Mouse (Mus musculus) hindbrain, embryonic 15.5 days (tissue): ENCODE measurements around the gene Olfr1411. TPM values are rescaled to one million over a fixed set of nuclear protein-coding genes. Genes with fewer than 3 reads are reported as not detected.

Source experiments
- ATAC-seq: fragments of 200-750 bp; cut with Nextera tagmentation; 2 replicates; pipeline ENCODE4 v1.8.0; 2017; ENCODE audit warnings: low read depth, moderate number of reproducible peaks, moderate TSS enrichment; ENCODE audit not compliant: low FRiP score
- H3K27ac ChIP-seq: fragments of 300-500 bp; sonication (generic); replicated peaks from 2 replicates; pipeline ENCODE4 v1.5.1; 2015; ENCODE audit warnings: mild to moderate bottlenecking, inconsistent platforms
- H3K27me3 ChIP-seq: fragments of 300-500 bp; sonication (generic); 2 replicates; pipeline ENCODE4 v1.6.1; 2015; ENCODE audit warnings: control low read depth, inconsistent platforms
- H3K36me3 ChIP-seq: fragments of 300-500 bp; sonication (generic); 2 replicates; pipeline ENCODE4 v1.6.1; 2015; ENCODE audit warnings: control low read depth, inconsistent platforms
- H3K4me1 ChIP-seq: fragments of 300-500 bp; sonication (generic); replicated peaks from 2 replicates; pipeline ENCODE4 v1.6.1; 2015; ENCODE audit warnings: control low read depth, inconsistent platforms
- H3K4me2 ChIP-seq: fragments of 300-500 bp; sonication (generic); 2 replicates; pipeline ENCODE4 v1.6.1; 2015; ENCODE audit warnings: moderate library complexity, mild to moderate bottlenecking, inconsistent platforms
- H3K4me3 ChIP-seq: fragments of 300-500 bp; sonication (generic); 2 replicates; pipeline ENCODE4 v1.5.1; 2015; ENCODE audit warnings: mild to moderate bottlenecking, inconsistent platforms
- H3K9ac ChIP-seq: fragments of 300-500 bp; sonication (generic); 2 replicates; pipeline ENCODE4 v1.6.1; 2015; ENCODE audit warnings: inconsistent platforms
- H3K9me3 ChIP-seq: fragments of 300-500 bp; sonication (generic); 2 replicates; pipeline ENCODE4 v1.6.1; 2016; ENCODE audit warnings: control low read depth, inconsistent platforms
- WGBS: fragments of 180-500 bp; shearing (Covaris S2); methylation state at CpG from one replicate; pipeline ENCODE4 v1.1.7; 2015; 5-methylcytosine and 5-hydroxymethylcytosine counted together
- polyA plus RNA-seq: library from polyadenylated mRNA; unstranded; fragments of >200 nt; fragmentation: Nextera tagmentation; extraction: Ambion mirVana; gene quantifications from 2 replicates; pipeline ENCODE4 v1.2.1, GENCODE M21; 2015

Gene Olfr1411
- polyA plus RNA-seq, 1 experiment from 2014 or later: not detected

DNA sequence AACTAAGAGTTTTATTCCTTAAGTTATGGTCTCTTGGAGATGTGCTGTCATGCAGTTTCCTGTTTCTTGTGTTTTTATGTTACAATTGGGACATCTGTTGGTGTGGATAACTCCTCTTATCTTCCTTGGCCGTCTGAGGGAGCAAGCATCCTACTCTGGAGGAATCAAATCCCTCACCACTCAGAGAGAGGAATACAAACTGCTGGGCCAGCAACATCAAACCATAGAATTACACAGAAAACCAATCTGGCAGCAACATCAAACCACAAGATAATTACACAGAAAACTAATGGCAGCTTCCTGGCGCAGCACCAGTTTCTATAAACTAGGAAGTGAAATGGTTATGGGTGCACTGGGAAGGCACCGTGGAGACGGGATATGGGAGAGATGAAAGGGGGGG is 34.0 kb downstream of the Olfr1411 start:
- Histone ChIP-seq H3K36me3 (no peaks in the 10 kb centered on the region), H3K4me3 (no peak overlapping the region), H3K27me3 (no peaks in the 10 kb centered on the region), H3K27ac (no peak overlapping the region), H3K9me3 (no peaks in the 10 kb centered on the region), H3K4me1 (no peaks in the 10 kb centered on the region), H3K4me2 (no peak overlapping the region), H3K9ac (no peak overlapping the region)
- 54% methylated on average over 4 of the region's 4 CpGs for WGBS
- no peak for ATAC-seq

DNA sequence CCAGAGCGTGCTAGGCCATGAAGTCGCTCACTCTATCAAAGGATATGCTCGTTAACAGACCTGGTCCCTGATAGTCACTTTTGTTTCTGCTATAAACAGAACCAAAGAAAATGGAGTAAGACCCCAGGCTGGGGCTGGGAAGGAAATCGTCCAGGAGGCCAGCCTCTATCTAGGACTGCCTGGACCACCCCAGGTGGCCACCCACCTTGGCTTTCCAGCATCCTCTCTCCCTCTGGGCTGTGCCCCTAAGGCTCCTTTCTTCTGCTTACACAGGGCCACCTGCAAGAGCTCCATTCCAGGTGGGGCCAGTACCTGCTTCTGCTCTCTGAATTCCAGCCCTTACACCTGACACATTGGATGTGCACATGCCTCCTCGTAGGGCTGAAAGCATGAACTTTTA is 38.0 kb downstream of the Olfr1411 start:
- H3K9me3 ChIP-seq: no peaks in the 10 kb centered on the region
- ATAC-seq: no peak
- no peak overlapping the region for H3K9ac ChIP-seq
- H3K4me1 ChIP-seq: peaks cover 5% of the 10 kb centered on the region
- H3K27me3 ChIP-seq: no peaks in the 10 kb centered on the region
- WGBS: 81% methylated on average over 5 of the region's 5 CpGs
- H3K27ac ChIP-seq: no peak overlapping the region
- H3K4me3 ChIP-seq: no peak overlapping the region
- H3K4me2 ChIP-seq: no peak overlapping the region
- peaks cover 12% of the 10 kb centered on the region; the same call in 1 of the 2 replicates for H3K36me3 ChIP-seq

GRCm38 (mm10) chr1:92632948-92633347 is 38.7 kb downstream of the Olfr1411 start:
- ATAC-seq: no peak
- H3K9me3 ChIP-seq: no peaks in the 10 kb centered on the region
- peaks cover 5% of the 10 kb centered on the region for H3K4me1 ChIP-seq
- H3K4me2 ChIP-seq: no peak overlapping the region
- no peaks in the 10 kb centered on the region for H3K27me3 ChIP-seq
- H3K9ac ChIP-seq: no peak overlapping the region
- no peak overlapping the region for H3K4me3 ChIP-seq
- H3K27ac ChIP-seq: no peak overlapping the region
- 70% methylated on average over 6 of the region's 6 CpGs for WGBS
- H3K36me3 ChIP-seq: peaks cover 16% of the 10 kb centered on the region; the same call in 1 of the 2 replicates

GRCm38 (mm10) chr1:92633726-92634125 is 39.5 kb downstream of the Olfr1411 start:
- no peak overlapping the region for H3K4me2 ChIP-seq
- no peaks in the 10 kb centered on the region for H3K27me3 ChIP-seq
- 92% methylated on average over 8 of the region's 8 CpGs for WGBS
- no peak overlapping the region for H3K4me3 ChIP-seq
- peaks cover 22% of the 10 kb centered on the region; the same call in 1 of the 2 replicates for H3K36me3 ChIP-seq
- no peaks in the 10 kb centered on the region for H3K9me3 ChIP-seq
- H3K27ac ChIP-seq: no peak overlapping the region
- H3K9ac ChIP-seq: no peak overlapping the region
- H3K4me1 ChIP-seq: peaks cover 5% of the 10 kb centered on the region
- ATAC-seq: no peak

DNA sequence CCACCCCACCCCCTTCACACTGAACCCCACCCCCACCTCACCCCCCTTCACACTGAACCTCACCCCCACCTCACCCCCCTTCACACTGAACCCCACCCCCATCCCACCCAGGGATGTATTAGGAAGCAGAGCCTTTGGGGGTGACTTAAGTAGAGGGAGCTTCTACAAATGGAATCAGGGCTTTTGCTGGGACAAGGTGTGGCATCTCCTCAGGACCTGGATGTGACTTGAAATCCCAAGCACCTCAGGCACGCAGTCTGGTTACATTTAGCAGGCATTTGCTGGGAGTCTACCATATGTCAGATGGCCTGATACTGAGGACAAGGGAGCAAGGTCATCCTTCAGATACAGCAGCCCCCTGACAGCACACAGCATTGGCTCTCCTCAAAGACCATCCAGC is 40.4 kb downstream of the Olfr1411 start:
- Histone ChIP-seq H3K27ac (peak overlapping the region; percentile 36; the same call in 1 of the 2 replicates), H3K9ac (no peak overlapping the region)
- ATAC-seq: peak; percentile 23

DNA sequence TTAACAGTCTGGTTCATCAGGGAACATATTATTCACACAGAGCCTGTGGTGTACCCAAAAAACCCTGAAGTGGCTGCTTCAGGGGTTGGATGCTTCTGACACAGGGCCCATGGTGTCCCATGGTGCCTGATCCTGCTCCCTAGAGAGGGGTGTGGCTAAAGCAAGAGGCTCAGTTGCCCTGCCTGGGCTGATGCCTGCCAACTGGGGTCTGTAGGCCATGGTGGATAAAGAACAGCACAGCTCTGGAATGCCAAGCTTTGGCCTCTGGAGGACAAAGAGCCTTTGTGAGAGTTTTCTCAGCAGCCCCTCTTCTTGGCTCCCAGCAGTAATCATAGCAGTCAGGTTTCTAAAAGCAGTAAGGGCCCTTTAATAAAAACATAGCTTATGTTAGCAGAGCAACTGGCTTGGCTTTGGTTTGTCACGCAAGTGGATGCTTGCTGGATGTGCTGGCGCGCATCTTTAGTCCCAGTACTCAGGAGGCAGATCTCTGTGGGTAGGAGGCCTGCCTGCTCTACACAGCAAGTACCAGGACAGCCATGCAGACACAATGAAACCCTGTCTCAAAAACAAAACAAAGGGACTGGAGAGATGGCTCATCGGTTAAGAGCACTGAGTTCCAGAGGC is 40.9 kb downstream of the Olfr1411 start:
- H3K27ac ChIP-seq: peak overlapping the region; percentile 36; the same call in 1 of the 2 replicates
- WGBS: 45% methylated on average over 4 of the region's 4 CpGs
- H3K4me2 ChIP-seq: no peak overlapping the region
- H3K27me3 ChIP-seq: no peaks in the 10 kb centered on the region
- no peak overlapping the region for H3K9ac ChIP-seq
- peaks cover 15% of the 10 kb centered on the region for H3K4me1 ChIP-seq
- no peaks in the 10 kb centered on the region for H3K9me3 ChIP-seq
- peak; percentile 73 for ATAC-seq
- peaks cover 22% of the 10 kb centered on the region; the same call in 1 of the 2 replicates for H3K36me3 ChIP-seq
- H3K4me3 ChIP-seq: no peak overlapping the region

More for the DNA sequence above, 40.4 kb downstream of the Olfr1411 start:
- WGBS: 71% methylated on average over 1 of the region's 1 CpGs
- Histone ChIP-seq H3K27me3 (no peaks in the 10 kb centered on the region), H3K9me3 (no peaks in the 10 kb centered on the region), H3K36me3 (peaks cover 22% of the 10 kb centered on the region; the same call in 1 of the 2 replicates), H3K4me1 (peaks cover 10% of the 10 kb centered on the region), H3K4me3 (no peak overlapping the region), H3K4me2 (no peak overlapping the region)

- 88% methylated on average over 8 of the region's 8 CpGs for WGBS
- H3K4me1 ChIP-seq: peaks cover 25% of the 10 kb centered on the region
- H3K4me3 ChIP-seq: no peak overlapping the region
- H3K9ac ChIP-seq: no peak overlapping the region
- no peak overlapping the region for H3K27ac ChIP-seq
- H3K9me3 ChIP-seq: no peaks in the 10 kb centered on the region
- H3K4me2 ChIP-seq: no peak overlapping the region
- no peak for ATAC-seq
- no peaks in the 10 kb centered on the region for H3K27me3 ChIP-seq
- peaks cover 22% of the 10 kb centered on the region; the same call in 1 of the 2 replicates for H3K36me3 ChIP-seq
Measured at GRCm38 (mm10) chr1:92636015-92636414, 41.8 kb downstream of the Olfr1411 start.

DNA sequence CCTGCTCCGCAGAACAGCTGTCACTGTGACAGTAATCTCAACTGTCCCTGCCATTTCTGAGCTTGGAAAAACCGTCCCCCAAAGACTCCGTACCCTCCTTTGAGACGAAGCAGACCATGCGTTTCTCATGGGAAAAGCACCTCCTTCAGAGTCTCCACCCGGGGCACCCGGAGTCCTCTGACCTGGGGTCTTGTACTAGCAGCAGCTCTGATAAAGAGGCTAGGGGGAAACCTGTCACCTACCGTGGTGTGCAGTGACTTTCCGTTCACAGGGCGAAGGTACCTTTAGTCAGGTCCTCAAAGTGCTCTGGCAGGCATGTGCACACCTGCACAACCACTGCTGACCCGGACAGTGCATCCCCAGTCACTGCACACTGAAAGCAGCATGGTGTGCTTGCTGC is 42.5 kb downstream of the Olfr1411 start:
- Histone ChIP-seq H3K4me1 (peaks cover 27% of the 10 kb centered on the region), H3K27ac (no peak overlapping the region), H3K9me3 (no peaks in the 10 kb centered on the region), H3K9ac (no peak overlapping the region), H3K4me2 (no peak overlapping the region), H3K4me3 (no peak overlapping the region), H3K27me3 (no peaks in the 10 kb centered on the region), H3K36me3 (peaks cover 22% of the 10 kb centered on the region; the same call in 1 of the 2 replicates)
- ATAC-seq: no peak
- 97% methylated on average over 11 of the region's 11 CpGs for WGBS

- Histone ChIP-seq H3K4me3 (no peak overlapping the region), H3K9me3 (no peaks in the 10 kb centered on the region), H3K27me3 (no peaks in the 10 kb centered on the region), H3K4me2 (no peak overlapping the region), H3K4me1 (peaks cover 34% of the 10 kb centered on the region), H3K36me3 (peaks cover 22% of the 10 kb centered on the region; the same call in 1 of the 2 replicates), H3K27ac (no peak overlapping the region), H3K9ac (no peak overlapping the region)
- ATAC-seq: no peak
- WGBS: 94% methylated on average over 15 of the region's 15 CpGs
Measured at GRCm38 (mm10) chr1:92637501-92638172, 43.4 kb downstream of the Olfr1411 start.

DNA sequence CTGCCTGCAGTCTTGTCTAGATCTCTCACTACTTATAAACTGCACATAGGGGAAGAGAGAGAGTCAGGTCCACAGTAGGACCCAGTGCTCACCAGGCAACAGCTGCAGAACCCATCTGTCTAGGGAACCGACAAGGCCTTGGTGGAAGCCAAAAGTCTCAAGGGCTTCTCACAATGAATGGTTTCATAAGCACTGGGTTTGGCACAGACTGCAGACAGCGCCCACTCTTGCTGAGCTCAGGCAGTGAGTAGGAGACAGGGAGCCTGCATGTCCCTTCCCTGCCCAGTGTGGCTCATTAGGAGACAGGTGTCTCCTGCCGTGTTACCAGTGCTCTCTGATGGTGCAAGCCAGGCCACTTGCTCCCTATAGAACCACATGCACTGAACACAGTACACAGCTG is 44.0 kb downstream of the Olfr1411 start:
- 89% methylated on average over 3 of the region's 3 CpGs for WGBS
- H3K27ac ChIP-seq: no peak overlapping the region
- no peak overlapping the region for H3K9ac ChIP-seq
- H3K9me3 ChIP-seq: no peaks in the 10 kb centered on the region
- peaks cover 36% of the 10 kb centered on the region for H3K4me1 ChIP-seq
- H3K36me3 ChIP-seq: peaks cover 22% of the 10 kb centered on the region; the same call in 1 of the 2 replicates
- no peak overlapping the region for H3K4me3 ChIP-seq
- H3K4me2 ChIP-seq: no peak overlapping the region
- H3K27me3 ChIP-seq: no peaks in the 10 kb centered on the region
- no peak for ATAC-seq

DNA sequence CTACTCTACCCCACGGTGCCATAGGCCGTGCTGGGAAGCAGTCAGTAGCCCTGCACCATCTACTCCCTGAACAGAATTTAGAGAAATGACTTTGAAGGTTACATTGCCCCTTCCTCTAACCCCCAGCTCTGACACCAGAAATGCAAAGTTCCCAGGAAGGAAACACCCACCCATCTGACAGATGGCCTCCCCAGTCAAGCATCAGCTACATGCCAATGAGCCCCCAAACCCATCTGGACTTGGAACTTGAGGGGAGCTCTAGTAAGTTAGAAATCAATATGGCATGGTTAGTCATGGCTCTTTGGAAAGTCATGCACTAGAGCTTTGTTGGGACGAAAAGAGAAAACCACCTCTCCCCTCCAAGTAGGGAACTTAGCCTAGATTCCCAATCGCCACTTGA is 44.5 kb downstream of the Olfr1411 start:
- Histone ChIP-seq H3K4me1 (peaks cover 36% of the 10 kb centered on the region), H3K4me3 (no peak overlapping the region), H3K27ac (no peak overlapping the region), H3K36me3 (peaks cover 22% of the 10 kb centered on the region; the same call in 1 of the 2 replicates), H3K4me2 (no peak overlapping the region), H3K27me3 (no peaks in the 10 kb centered on the region), H3K9me3 (no peaks in the 10 kb centered on the region), H3K9ac (no peak overlapping the region)
- ATAC-seq: no peak
- 96% methylated on average over 4 of the region's 4 CpGs for WGBS

DNA sequence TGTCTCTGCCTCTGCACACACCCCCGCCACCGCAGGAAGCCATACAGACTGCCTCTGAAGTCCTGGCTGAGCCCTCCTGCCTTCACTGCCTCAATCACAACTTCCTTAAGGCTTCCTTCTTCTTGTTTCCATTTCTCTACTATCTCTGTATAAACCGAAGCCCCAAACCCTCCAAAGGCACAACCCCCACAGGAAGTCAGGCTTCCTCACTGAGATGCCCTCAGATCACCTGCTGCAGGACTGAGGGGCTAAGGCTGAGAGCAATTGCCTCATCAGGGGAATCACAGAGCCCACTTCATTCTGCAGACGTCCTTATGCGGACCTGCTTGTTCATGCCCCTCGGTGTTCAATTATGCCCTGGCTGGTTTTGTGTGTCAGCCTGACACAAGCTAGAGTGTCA is 46.2 kb downstream of the Olfr1411 start:
- 91% methylated on average over 6 of the region's 6 CpGs for WGBS
- H3K9ac ChIP-seq: no peak overlapping the region
- peaks cover 22% of the 10 kb centered on the region; the same call in 1 of the 2 replicates for H3K36me3 ChIP-seq

More for the DNA sequence above, 46.2 kb downstream of the Olfr1411 start:
- Histone ChIP-seq H3K4me3 (peak overlapping the region; percentile 95), H3K27ac (no peak overlapping the region), H3K27me3 (no peaks in the 10 kb centered on the region), H3K4me1 (peaks cover 31% of the 10 kb centered on the region), H3K4me2 (peak overlapping the region; percentile 88), H3K9me3 (no peaks in the 10 kb centered on the region)
- ATAC-seq: no peak
